Mouse (Mus musculus) CH12.LX (cell line): ENCODE measurements around the gene Fgfr2.

Source experiments
- CTCF ChIP-seq, 2 experiments: IDR thresholded peaks in 1 of 2; conservative IDR thresholded peaks in 1 of 2; 2 replicates each; pipeline ENCODE4 v1.5.1; 2011 to 2012; ENCODE audit warnings: low read depth in 2 of 2, low read length in 2 of 2, improper control_type of control experiment in 1 of 2, inconsistent platforms in 1 of 2, mild to moderate bottlenecking in 1 of 2, moderate library complexity in 1 of 2
- EP300 ChIP-seq: IDR thresholded peaks from 2 replicates; pipeline ENCODE4 v1.6.1; 2011; ENCODE audit warnings: low read length, improper control_type of control experiment
- NELFE ChIP-seq: IDR thresholded peaks from 2 replicates; pipeline ENCODE4 v1.6.1; 2011; ENCODE audit warnings: low read depth, low read length, improper control_type of control experiment
- NRF1 ChIP-seq: IDR thresholded peaks from 2 replicates; pipeline ENCODE4 v1.6.1; 2014; ENCODE audit warnings: low read depth, mild to moderate bottlenecking, inconsistent platforms, low read length, improper control_type of control experiment, moderate library complexity
- POLR2A ChIP-seq: IDR thresholded peaks from 2 replicates; pipeline ENCODE4 v1.6.1; 2011; ENCODE audit warnings: low read depth, mild to moderate bottlenecking, improper control_type of control experiment, low read length

GRCm38 (mm10) chr7:130634259-130634871, 2488.8 kb downstream of the Fgfr2 start:
- TF ChIP-seq EP300 = no peak
- no peak for TF ChIP-seq POLR2A
- no peak for TF ChIP-seq CTCF (conservative IDR thresholded peaks at IDR 0.05 in 1 of 2, IDR thresholded peaks at IDR 0.05 in 1 of 2; ENCODE audit: low read depth in 2 of 2, low read length in 2 of 2)
- TF ChIP-seq NELFE = no peak
- no peak for TF ChIP-seq NRF1
